Mouse (Mus musculus) frontal cortex, postnatal 14 days (tissue): Measurements from ENCODE around the gene Myo15b.

Experiments
- DNase-seq, 2 experiments: peaks; one replicate each; pipeline ENCODE4 v3.0.0; 2022; ENCODE audit warnings: low spot score in 2 of 2

Myo15b gene

DNA sequence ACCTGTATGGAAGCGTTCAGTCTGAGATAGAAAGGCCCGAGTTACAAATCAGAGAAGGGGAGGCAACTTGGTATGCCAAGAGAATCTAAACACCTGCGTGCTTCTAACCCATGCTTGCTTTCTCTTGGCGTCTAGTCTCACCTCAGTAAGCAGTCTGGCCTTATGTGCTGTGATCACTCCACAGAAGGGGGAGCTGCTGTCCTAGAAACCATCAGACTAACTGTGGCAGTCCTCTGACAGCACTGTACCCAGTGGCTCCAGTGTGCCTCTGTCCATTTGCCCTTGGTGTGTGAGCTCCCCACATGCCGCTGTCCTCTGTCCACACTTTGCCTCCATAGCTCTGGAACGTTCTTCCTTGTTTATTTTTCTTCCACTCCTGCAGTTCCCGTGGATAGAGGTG lies 83.8 kb downstream of the Myo15b start:
- no peak for DNase-seq
